Mouse (Mus musculus) C2C12 (cell line): Measurements from ENCODE around the gene Sh2d1b2. TPM values are rescaled to one million over a fixed set of nuclear protein-coding genes. Genes with fewer than 3 reads are reported as not detected.
"Not testable (repeated sequence)": the region's sequence is repeated elsewhere in the genome, so short reads cannot be mapped to it uniquely, and the experiment has no call there.

Experiments used
- H3K27me3 ChIP-seq: one replicate; pipeline ENCODE4 v1.6.1; 2011; ENCODE audit not compliant: control insufficient read depth, insufficient read depth, insufficient read length
- H3K36me3 ChIP-seq: one replicate; pipeline ENCODE4 v1.6.1; 2011; ENCODE audit not compliant: control insufficient read depth, insufficient read depth
- H3K4me3 ChIP-seq: one replicate; pipeline ENCODE4 v1.5.1; 2011; ENCODE audit warnings: mild to moderate bottlenecking, control low read depth; ENCODE audit not compliant: poor library complexity, insufficient read depth, severe bottlenecking
- H3K79me2 ChIP-seq: one replicate; pipeline ENCODE4 v1.6.1; 2011; ENCODE audit not compliant: control insufficient read depth, insufficient read depth
- H3K79me3 ChIP-seq: one replicate; pipeline ENCODE4 v1.6.1; 2011; ENCODE audit warnings: low read depth, control low read depth
- H3ac ChIP-seq: one replicate; pipeline ENCODE3; 2011; ENCODE audit warnings: low read depth; ENCODE audit not compliant: control insufficient read depth, insufficient read length
- CEBPB ChIP-seq: IDR thresholded peaks from one replicate; pipeline ENCODE4 v1.6.1; 2011; ENCODE audit warnings: low read depth, mild to moderate bottlenecking, control low read depth, moderate library complexity
- CTCF ChIP-seq: IDR thresholded peaks from one replicate; pipeline ENCODE4 v1.5.1; 2011; ENCODE audit not compliant: control insufficient read depth, insufficient read depth, insufficient read length
- FOSL1 ChIP-seq: IDR thresholded peaks from one replicate; pipeline ENCODE4 v1.8.0; 2011; ENCODE audit warnings: mild to moderate bottlenecking, low read length; ENCODE audit not compliant: poor library complexity, insufficient read depth, severe bottlenecking
- MAX ChIP-seq: IDR thresholded peaks from one replicate; pipeline ENCODE4 v1.6.1; 2011; ENCODE audit warnings: mild to moderate bottlenecking, control low read depth
- MYOD1 ChIP-seq: IDR thresholded peaks from one replicate; pipeline ENCODE4 v1.6.1; 2011; ENCODE audit warnings: low read depth; ENCODE audit not compliant: control insufficient read depth, insufficient read length
- MYOG ChIP-seq: IDR thresholded peaks from one replicate; pipeline ENCODE4 v1.6.1; 2011; ENCODE audit not compliant: control insufficient read depth, insufficient read length; ENCODE audit errors: extremely low read depth
- USF1 ChIP-seq: IDR thresholded peaks from one replicate; pipeline ENCODE4 v1.6.1; 2011; ENCODE audit warnings: low read depth, mild to moderate bottlenecking, control low read depth, moderate library complexity
- long read RNA-seq, 2 experiments: library from polyadenylated mRNA; unstranded; transcript quantifications; one replicate each; pipeline ENCODE4 v2.0.0; 2019 to 2020
- polyA plus RNA-seq: library from polyadenylated mRNA; unstranded; fragments of >200 nt; fragmentation: generic; extraction: Trizol; gene quantifications from one replicate; pipeline ENCODE4 v1.2.1, GENCODE M21; 2012; ENCODE audit warnings: missing spikeins

Sh2d1b2 gene
- polyA plus RNA-seq = 0.12 TPM
- long read RNA-seq, experiment 1 = 0 reads
- long read RNA-seq, experiment 2 = 0 reads

DNA sequence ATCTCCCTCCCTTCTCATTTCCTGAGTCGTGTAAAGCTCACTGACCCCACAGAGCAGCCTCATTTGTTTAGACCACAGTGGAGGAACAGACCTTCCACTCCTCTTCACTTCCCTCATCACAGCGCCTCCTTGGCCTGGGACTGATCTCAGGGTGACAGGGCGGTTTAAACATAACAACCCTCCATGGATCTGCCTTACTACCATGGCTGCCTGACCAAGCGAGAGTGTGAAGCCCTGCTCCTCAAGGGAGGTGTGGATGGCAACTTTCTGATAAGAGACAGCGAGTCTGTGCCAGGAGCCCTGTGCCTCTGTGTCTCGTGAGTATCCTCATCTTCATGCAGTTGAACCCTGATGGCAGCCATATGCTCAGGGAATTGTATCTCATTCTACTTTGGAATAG lies at the start of gene Sh2d1b2:
TSS of gene Sh2d1b2 (plus strand) at position 62 of the 400 bp plus-strand sequence.
- H3K36me3 ChIP-seq, H3K4me3 ChIP-seq, H3ac ChIP-seq, H3K79me2 ChIP-seq, H3K79me3 ChIP-seq, H3K27me3 ChIP-seq: not testable (repeated sequence)

DNA sequence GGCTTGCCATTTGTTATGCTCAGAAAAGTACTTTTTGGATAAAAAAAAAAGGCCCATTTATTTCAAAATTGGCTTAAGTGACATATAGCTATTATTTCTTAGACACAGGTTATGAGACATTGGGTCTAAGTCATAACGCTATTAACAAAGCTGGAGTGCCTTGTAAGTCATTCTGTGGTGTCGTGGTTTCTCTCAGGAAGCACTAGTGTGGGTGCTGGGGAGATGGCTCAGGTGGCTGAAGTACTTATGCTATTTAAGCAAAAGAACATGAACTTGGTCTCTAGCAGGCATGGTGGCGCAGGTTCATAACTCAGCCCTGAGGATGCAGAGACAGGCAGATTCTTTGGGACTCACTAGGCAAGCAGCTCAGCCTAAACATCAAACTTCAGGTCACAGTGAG lies 47.4 kb upstream of the Sh2d1b2 start:
- no peaks in the 10 kb centered on the region for H3K79me2 ChIP-seq
- H3ac ChIP-seq = no peak overlapping the region
- TF ChIP-seq MYOG (no peak), FOSL1 (no peak), MAX (no peak), USF1 (no peak), CEBPB (no peak), CTCF (no peak), MYOD1 (no peak)
- H3K36me3 ChIP-seq = no peaks in the 10 kb centered on the region
- H3K4me3 ChIP-seq = no peak overlapping the region
- no peaks in the 10 kb centered on the region for H3K27me3 ChIP-seq
- no peaks in the 10 kb centered on the region for H3K79me3 ChIP-seq

GRCm38 (mm10) chr1:170186531-170186930 lies 46.0 kb upstream of the Sh2d1b2 start:
- H3K4me3 ChIP-seq = no peak overlapping the region
- H3K79me3 ChIP-seq = no peaks in the 10 kb centered on the region
- no peak for TF ChIP-seq CEBPB
- TF ChIP-seq MAX = no peak
- no peak for TF ChIP-seq MYOG
- no peak for TF ChIP-seq FOSL1
- no peak for TF ChIP-seq CTCF
- no peak for TF ChIP-seq MYOD1
- no peak for TF ChIP-seq USF1
- no peaks in the 10 kb centered on the region for H3K79me2 ChIP-seq
- no peak overlapping the region for H3ac ChIP-seq
- H3K27me3 ChIP-seq = no peaks in the 10 kb centered on the region
- H3K36me3 ChIP-seq = no peaks in the 10 kb centered on the region

DNA sequence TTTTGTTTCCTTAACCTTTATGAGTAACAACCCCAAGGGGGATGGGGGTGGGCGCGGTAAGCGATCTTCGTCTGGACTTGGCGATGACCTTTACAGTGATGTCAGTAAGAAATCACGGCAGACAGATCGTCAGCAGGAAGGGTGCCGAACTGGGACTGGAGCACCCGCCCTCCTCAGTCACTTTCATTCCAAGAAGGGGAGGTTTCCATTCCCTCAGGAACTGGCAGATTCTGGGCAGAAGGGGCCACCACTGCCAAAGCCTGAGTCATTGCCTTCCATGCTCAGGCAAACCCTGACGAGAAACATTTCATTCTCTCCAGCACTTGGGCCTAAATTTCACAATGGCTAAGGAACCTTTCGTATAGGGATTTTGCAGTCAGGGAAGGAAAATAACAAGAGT lies 43.9 kb upstream of the Sh2d1b2 start:
- no peak overlapping the region for H3ac ChIP-seq

GRCm38 (mm10) chr1:170190225-170190624 lies 42.3 kb upstream of the Sh2d1b2 start:
- no peaks in the 10 kb centered on the region for H3K27me3 ChIP-seq
- no peaks in the 10 kb centered on the region for H3K79me2 ChIP-seq
- H3K4me3 ChIP-seq = no peak overlapping the region
- H3K36me3 ChIP-seq = peaks cover 29% of the 10 kb centered on the region
- H3ac ChIP-seq = no peak overlapping the region
- TF ChIP-seq CTCF = no peak
- TF ChIP-seq FOSL1 = no peak
- TF ChIP-seq MYOD1 = no peak
- no peak for TF ChIP-seq CEBPB
- TF ChIP-seq MAX = no peak
- TF ChIP-seq MYOG = no peak
- no peak for TF ChIP-seq USF1
- H3K79me3 ChIP-seq = no peaks in the 10 kb centered on the region

More for the DNA sequence above, 43.9 kb upstream of the Sh2d1b2 start:
- no peaks in the 10 kb centered on the region for H3K79me3 ChIP-seq
- H3K4me3 ChIP-seq = no peak overlapping the region
- TF ChIP-seq MYOG = no peak
- no peak for TF ChIP-seq MAX
- TF ChIP-seq MYOD1 = no peak
- TF ChIP-seq CTCF = no peak
- no peak for TF ChIP-seq USF1
- TF ChIP-seq CEBPB = no peak
- TF ChIP-seq FOSL1 = no peak
- no peaks in the 10 kb centered on the region for H3K27me3 ChIP-seq
- H3K79me2 ChIP-seq = no peaks in the 10 kb centered on the region
- H3K36me3 ChIP-seq = peaks cover 14% of the 10 kb centered on the region

- TF ChIP-seq USF1 = no peak
- no peak for TF ChIP-seq MYOG
- TF ChIP-seq MYOD1 = no peak
- TF ChIP-seq FOSL1 = no peak
- TF ChIP-seq MAX = no peak
- no peak for TF ChIP-seq CEBPB
- no peak for TF ChIP-seq CTCF
- no peak overlapping the region for H3ac ChIP-seq
- H3K79me2 ChIP-seq = no peaks in the 10 kb centered on the region
- H3K27me3 ChIP-seq = no peaks in the 10 kb centered on the region
- H3K36me3 ChIP-seq = peaks cover 46% of the 10 kb centered on the region
- H3K4me3 ChIP-seq = no peak overlapping the region
- H3K79me3 ChIP-seq = no peaks in the 10 kb centered on the region
Measured at GRCm38 (mm10) chr1:170191925-170192324, 40.6 kb upstream of the Sh2d1b2 start.
